ENCODE assay signal across 8 mouse cellular contexts in genomic region chr11:89165278-89165677, GRCm38 (mm10).
DNase-seq lines count a peak whose midpoint lies in the region; ATAC-seq lines count a peak whose summit lies in the region.

No protein-coding gene starts in this region.

- no peak overlapping the region for H3K4me3 ChIP-seq in forebrain, embryonic 10.5 days

- peaks cover 9% of the 10 kb centered on the region for H3K27me3 ChIP-seq in forebrain, embryonic 10.5 days (ENCODE audit: poor library complexity, severe bottlenecking)

- DNase-seq in heart, adult 18-20 months = peak; percentile 75 to 91
- DNase-seq in heart, adult 11 months = no peak
- DNase-seq in c-Kit-negative CD71-positive TER-119-positive erythroid progenitor cells, embryonic 14.5 days (ENCODE audit: low read depth, low spot score) = peak; percentile 39
- DNase-seq in forebrain, embryonic 10.5 days (ENCODE audit: extremely low spot score, low spot score) = peak; percentile 81
- peak; percentile 92 for DNase-seq in heart, postnatal 4 days
- DNase-seq in layer of hippocampus, postnatal 36 days = peak; percentile 82
- DNase-seq in spleen, adult 18-20 months = peak; percentile 32 to 75

- peak; percentile 83 for ATAC-seq in megakaryocyte-erythroid progenitor cell, adult 5-6 weeks (replicated peaks; ENCODE audit: low FRiP score, low TSS enrichment, poor library complexity, severe bottlenecking)

- no peaks in the 10 kb centered on the region for H3K4me1 ChIP-seq in forebrain, embryonic 10.5 days

- no peak overlapping the region for H3K27ac ChIP-seq in forebrain, embryonic 10.5 days

- H3K9me3 ChIP-seq in forebrain, embryonic 10.5 days = no peaks in the 10 kb centered on the region

- H3K36me3 ChIP-seq in forebrain, embryonic 10.5 days (replicated peaks) = no peaks in the 10 kb centered on the region

- WGBS in forebrain, embryonic 10.5 days = 19% methylated on average over 6 of the region's 6 CpGs
